Mouse (Mus musculus) C2C12 (cell line): ENCODE results near the gene Mon1b. TPM values are rescaled to one million over a fixed set of nuclear protein-coding genes. Genes with fewer than 3 reads are reported as not detected.

Source experiments
- H3K27me3 ChIP-seq: one replicate; pipeline ENCODE4 v1.6.1; 2011; ENCODE audit not compliant: control insufficient read depth, insufficient read depth, insufficient read length
- H3K36me3 ChIP-seq: one replicate; pipeline ENCODE4 v1.6.1; 2011; ENCODE audit not compliant: control insufficient read depth, insufficient read depth
- H3K4me3 ChIP-seq: one replicate; pipeline ENCODE4 v1.5.1; 2011; ENCODE audit warnings: mild to moderate bottlenecking, control low read depth; ENCODE audit not compliant: poor library complexity, insufficient read depth, severe bottlenecking
- H3K79me2 ChIP-seq: one replicate; pipeline ENCODE4 v1.6.1; 2011; ENCODE audit not compliant: control insufficient read depth, insufficient read depth
- H3K79me3 ChIP-seq: one replicate; pipeline ENCODE4 v1.6.1; 2011; ENCODE audit warnings: low read depth, control low read depth
- H3ac ChIP-seq: one replicate; pipeline ENCODE3; 2011; ENCODE audit warnings: low read depth; ENCODE audit not compliant: control insufficient read depth, insufficient read length
- CEBPB ChIP-seq: IDR thresholded peaks from one replicate; pipeline ENCODE4 v1.6.1; 2011; ENCODE audit warnings: low read depth, mild to moderate bottlenecking, control low read depth, moderate library complexity
- CTCF ChIP-seq: IDR thresholded peaks from one replicate; pipeline ENCODE4 v1.5.1; 2011; ENCODE audit not compliant: control insufficient read depth, insufficient read depth, insufficient read length
- FOSL1 ChIP-seq: IDR thresholded peaks from one replicate; pipeline ENCODE4 v1.8.0; 2011; ENCODE audit warnings: mild to moderate bottlenecking, low read length; ENCODE audit not compliant: poor library complexity, insufficient read depth, severe bottlenecking
- MAX ChIP-seq: IDR thresholded peaks from one replicate; pipeline ENCODE4 v1.6.1; 2011; ENCODE audit warnings: mild to moderate bottlenecking, control low read depth
- MYOD1 ChIP-seq: IDR thresholded peaks from one replicate; pipeline ENCODE4 v1.6.1; 2011; ENCODE audit warnings: low read depth; ENCODE audit not compliant: control insufficient read depth, insufficient read length
- MYOG ChIP-seq: IDR thresholded peaks from one replicate; pipeline ENCODE4 v1.6.1; 2011; ENCODE audit not compliant: control insufficient read depth, insufficient read length; ENCODE audit errors: extremely low read depth
- USF1 ChIP-seq: IDR thresholded peaks from one replicate; pipeline ENCODE4 v1.6.1; 2011; ENCODE audit warnings: low read depth, mild to moderate bottlenecking, control low read depth, moderate library complexity
- long read RNA-seq, 2 experiments: library from polyadenylated mRNA; unstranded; transcript quantifications; one replicate each; pipeline ENCODE4 v2.0.0; 2019 to 2020
- polyA plus RNA-seq: library from polyadenylated mRNA; unstranded; fragments of >200 nt; fragmentation: generic; extraction: Trizol; gene quantifications from one replicate; pipeline ENCODE4 v1.2.1, GENCODE M21; 2012; ENCODE audit warnings: missing spikeins

Gene Mon1b
- polyA plus RNA-seq: 5.2 TPM
- long read RNA-seq, experiment 1, full-length matches to known transcripts: 4 of 8 reads
- long read RNA-seq, experiment 1, partial matches to known transcripts: 0 of 8 reads
- long read RNA-seq, experiment 1, other reads (novel, unspliced or antisense): 4 of 8 reads
- long read RNA-seq, experiment 2, full-length matches to known transcripts: 24 of 30 reads
- long read RNA-seq, experiment 2, partial matches to known transcripts: 2 of 30 reads
- long read RNA-seq, experiment 2, other reads (novel, unspliced or antisense): 4 of 30 reads

DNA sequence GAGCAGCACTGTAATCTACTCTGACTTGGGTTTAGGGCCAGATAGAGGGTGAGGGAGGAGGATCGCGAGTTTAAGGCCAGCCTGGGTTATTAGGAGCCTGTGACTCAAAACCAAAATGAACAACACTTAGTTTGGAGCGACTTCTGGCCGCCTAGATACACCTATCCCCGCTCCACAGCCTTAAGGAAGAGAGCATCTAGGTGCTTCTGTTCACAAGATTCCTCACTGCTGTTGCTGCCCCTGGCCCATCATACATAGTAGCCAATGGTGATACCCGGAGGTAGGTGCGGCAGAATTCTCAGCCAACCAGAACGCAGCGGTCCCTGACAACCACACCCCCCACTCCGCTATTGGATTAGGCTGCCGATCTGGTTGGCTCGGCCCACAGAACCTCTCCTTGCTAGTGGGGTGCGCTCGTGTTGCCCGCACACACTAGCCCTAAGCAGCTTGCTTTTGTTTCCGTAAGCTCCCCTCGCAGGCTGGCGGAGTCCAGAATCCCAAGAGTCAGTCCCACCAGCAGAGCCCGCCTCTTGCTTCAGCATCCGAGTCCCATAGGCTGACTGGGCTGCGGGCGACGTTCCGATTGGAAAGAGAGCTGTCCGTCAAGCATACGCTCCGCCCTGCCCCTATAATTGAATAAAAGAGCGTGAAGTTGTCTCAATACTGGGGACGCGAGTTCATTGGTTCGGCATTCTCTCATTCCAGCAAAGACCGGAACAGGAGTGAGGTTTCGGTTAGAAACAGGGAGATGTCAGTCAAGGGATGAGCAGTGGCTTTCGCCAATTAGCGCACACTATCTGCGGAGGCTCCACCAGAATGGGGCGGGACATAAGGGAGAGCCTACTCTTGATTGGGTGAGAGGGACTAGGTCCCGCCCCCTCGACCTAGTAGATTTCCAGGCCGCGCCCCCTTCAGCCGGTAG lies at the start of gene Mon1b:
Gene Mon1b (plus strand): TSS at position 918 of the 922 bp plus-strand sequence.
- H3ac ChIP-seq: peak within 1 kb of the TSS; percentile 92
- no peaks in the 10 kb centered on the region for H3K36me3 ChIP-seq
- no peaks in the 10 kb centered on the region for H3K27me3 ChIP-seq
- no peak for TF ChIP-seq MYOG
- no peak for TF ChIP-seq MYOD1
- TF ChIP-seq MAX: no peak
- no peak for TF ChIP-seq CTCF
- TF ChIP-seq USF1: no peak
- no peak for TF ChIP-seq CEBPB
- no peak for TF ChIP-seq FOSL1
- peaks cover 18% of the 10 kb centered on the region for H3K79me2 ChIP-seq
- no peaks in the 10 kb centered on the region for H3K79me3 ChIP-seq
- peak within 1 kb of the TSS; percentile 92 for H3K4me3 ChIP-seq

GRCm38 (mm10) chr8:113598401-113598800 lies 37.0 kb upstream of the Mon1b start:
- TF ChIP-seq CEBPB (no peak), USF1 (no peak), CTCF (no peak), MYOG (no peak), FOSL1 (no peak), MAX (no peak), MYOD1 (no peak)
- H3ac ChIP-seq: no peak overlapping the region
- no peaks in the 10 kb centered on the region for H3K36me3 ChIP-seq
- H3K27me3 ChIP-seq: no peaks in the 10 kb centered on the region
- no peaks in the 10 kb centered on the region for H3K79me2 ChIP-seq
- no peaks in the 10 kb centered on the region for H3K79me3 ChIP-seq
- H3K4me3 ChIP-seq: no peak overlapping the region

GRCm38 (mm10) chr8:113632634-113633033 lies 2.8 kb upstream of the Mon1b start:
- Histone ChIP-seq H3K79me2 (peaks cover 18% of the 10 kb centered on the region), H3ac (no peak overlapping the region), H3K36me3 (no peaks in the 10 kb centered on the region), H3K4me3 (no peak overlapping the region), H3K27me3 (no peaks in the 10 kb centered on the region), H3K79me3 (no peaks in the 10 kb centered on the region)
- TF ChIP-seq MYOD1 (no peak), CTCF (peak; percentile 34)

- H3ac ChIP-seq: no peak overlapping the region
- peaks cover 18% of the 10 kb centered on the region for H3K79me2 ChIP-seq
- peak overlapping the region; percentile 92 for H3K4me3 ChIP-seq
- no peaks in the 10 kb centered on the region for H3K27me3 ChIP-seq
- no peaks in the 10 kb centered on the region for H3K79me3 ChIP-seq
- H3K36me3 ChIP-seq: no peaks in the 10 kb centered on the region
- no peak for TF ChIP-seq FOSL1
- TF ChIP-seq CEBPB: no peak
- no peak for TF ChIP-seq CTCF
- TF ChIP-seq MYOD1: no peak
These were observed 1.2 kb upstream of the Mon1b start for GRCm38 (mm10) chr8:113634161-113634560.

DNA sequence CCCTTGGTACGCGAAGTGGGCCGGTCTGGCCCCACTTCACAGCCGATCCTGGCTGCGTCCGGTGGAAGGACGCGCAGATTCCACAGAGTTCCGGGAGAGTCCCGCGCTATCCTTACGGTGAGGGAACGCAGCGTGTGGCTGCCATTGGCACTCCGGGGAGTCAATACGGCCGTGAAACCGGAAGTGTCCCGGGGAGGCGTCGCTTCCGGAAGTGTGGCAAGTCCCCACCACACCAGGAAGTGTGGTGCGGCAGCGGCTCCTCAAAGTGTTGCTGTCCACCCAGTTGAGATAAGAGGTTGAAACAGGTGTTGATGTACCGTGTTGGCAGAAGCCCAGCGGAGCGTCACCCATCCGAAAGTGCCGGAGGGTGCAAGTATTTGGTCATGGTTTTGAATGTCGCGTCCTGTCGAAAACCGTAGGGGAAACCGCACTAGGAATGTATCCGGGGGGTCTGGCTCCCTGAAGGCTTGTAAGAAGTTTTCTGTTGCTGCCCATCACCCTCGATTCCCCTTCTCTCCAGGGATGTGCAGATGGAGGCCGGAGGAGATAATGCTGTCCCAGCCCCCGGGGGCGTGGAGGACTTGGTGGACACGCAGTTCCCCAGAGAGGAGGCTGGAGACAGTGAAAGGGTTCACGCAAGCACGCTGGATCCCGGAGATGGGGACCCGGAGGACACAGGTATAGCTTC lies 349 bp downstream of the Mon1b start:
- Histone ChIP-seq H3K27me3 (no peaks in the 10 kb centered on the region), H3ac (peak overlapping the region; percentile 92), H3K4me3 (peak overlapping the region; percentile 92), H3K79me2 (peaks cover 18% of the 10 kb centered on the region), H3K79me3 (no peaks in the 10 kb centered on the region), H3K36me3 (no peaks in the 10 kb centered on the region)
- TF ChIP-seq MYOD1 (peak; percentile 12), MYOG (no peak), CEBPB (peak; percentile 45)
